Mouse (Mus musculus): ENCODE measurements at regions not wholly inside any gene's neighbourhood (a gene's known extent, or its start where the extent isn't known, plus 50 kb on each side); places are given as distances from the start of the nearest gene placed in this dataset.

- TF ChIP-seq HCFC1 (IDR thresholded peaks at IDR 0.05; ENCODE audit: borderline replicate concordance, insufficient read depth, low read length) (no peak), ZC3H11A (IDR thresholded peaks at IDR 0.05; ENCODE audit: borderline replicate concordance, low read depth, low read length) (no peak), CHD2 (IDR thresholded peaks at IDR 0.05; ENCODE audit: low read depth, low read length) (no peak), ZNF384 (IDR thresholded peaks at IDR 0.05; ENCODE audit: low read depth, low read length) (no peak), MAFK (IDR thresholded peaks at IDR 0.05; ENCODE audit: insufficient read depth, low read depth, low read length) (no peak)
These were observed 211.4 kb upstream of the Slc39a10 start for GRCm38 (mm10) chr1:47104055-47104454.
